Mouse (Mus musculus): ENCODE results near the gene Nemp1.

The Nemp1 gene

GRCm38 (mm10) chr10:127671276-127671675 is 4.6 kb downstream of the Nemp1 start:
- no peak for DNase-seq (ENCODE audit: low read depth, low spot score)

- no peak for DNase-seq (ENCODE audit: low read depth, low spot score)
Observed at GRCm38 (mm10) chr10:127674046-127674655, 7.5 kb downstream of the Nemp1 start.

- DNase-seq (ENCODE audit: low read depth, low spot score), result peak; percentile 98
Observed at GRCm38 (mm10) chr10:127674794-127675522, 8.3 kb downstream of the Nemp1 start.

- no peak for DNase-seq (ENCODE audit: low read depth, low spot score)
Observed at GRCm38 (mm10) chr10:127675859-127676398, 9.2 kb downstream of the Nemp1 start.

GRCm38 (mm10) chr10:127676691-127677548 is 10.2 kb downstream of the Nemp1 start:
- DNase-seq (ENCODE audit: low read depth, low spot score), result peak; percentile 100

GRCm38 (mm10) chr10:127677591-127678336 is 11.1 kb downstream of the Nemp1 start:
- peak; percentile 92 for DNase-seq (ENCODE audit: low read depth, low spot score)

- no peak for DNase-seq (ENCODE audit: low read depth, low spot score)
Observed at GRCm38 (mm10) chr10:127679208-127679607, 12.5 kb downstream of the Nemp1 start.

GRCm38 (mm10) chr10:127679881-127680280 is 13.2 kb downstream of the Nemp1 start:
- DNase-seq (ENCODE audit: low read depth, low spot score), result no peak

GRCm38 (mm10) chr10:127682886-127683285 is 16.2 kb downstream of the Nemp1 start:
- DNase-seq (ENCODE audit: low read depth, low spot score), result no peak

GRCm38 (mm10) chr10:127691053-127691452 is 24.4 kb downstream of the Nemp1 start:
- DNase-seq (ENCODE audit: low read depth, low spot score), result no peak

- peak; percentile 34 for DNase-seq (ENCODE audit: low read depth, low spot score)
Observed at GRCm38 (mm10) chr10:127694636-127695035, 27.9 kb downstream of the Nemp1 start.

GRCm38 (mm10) chr10:127695775-127696174 is 29.1 kb downstream of the Nemp1 start:
- no peak for DNase-seq (ENCODE audit: low read depth, low spot score)

- peak; percentile 24 for DNase-seq (ENCODE audit: low read depth, low spot score)
Observed at GRCm38 (mm10) chr10:127698966-127699365, 32.3 kb downstream of the Nemp1 start.

- no peak for DNase-seq (ENCODE audit: low read depth, low spot score)
Observed at GRCm38 (mm10) chr10:127703299-127703698, 36.6 kb downstream of the Nemp1 start.

GRCm38 (mm10) chr10:127704293-127704692 is 37.6 kb downstream of the Nemp1 start:
- DNase-seq (ENCODE audit: low read depth, low spot score), result no peak

GRCm38 (mm10) chr10:127704766-127705220 is 38.1 kb downstream of the Nemp1 start, which contains the start of gene Myo1a:
Myo1a (plus strand) TSS chr10:127705170.
- DNase-seq (ENCODE audit: low read depth, low spot score), result no peak

GRCm38 (mm10) chr10:127705783-127706182 is 39.1 kb downstream of the Nemp1 start:
- DNase-seq (ENCODE audit: low read depth, low spot score), result no peak

GRCm38 (mm10) chr10:127707721-127708120 is 41.0 kb downstream of the Nemp1 start:
- DNase-seq (ENCODE audit: low read depth, low spot score), result no peak

- peak; percentile 15 for DNase-seq (ENCODE audit: low read depth, low spot score)
Observed at GRCm38 (mm10) chr10:127708850-127709370, 42.2 kb downstream of the Nemp1 start.

- no peak for DNase-seq (ENCODE audit: low read depth, low spot score)
Observed at GRCm38 (mm10) chr10:127710331-127710730, 43.6 kb downstream of the Nemp1 start.

GRCm38 (mm10) chr10:127712736-127713135 is 46.0 kb downstream of the Nemp1 start:
- no peak for DNase-seq (ENCODE audit: low read depth, low spot score)

All from brain, adult 2 months (tissue).